Mouse (Mus musculus) cerebellum, adult 18-20 months (tissue): ENCODE measurements around the gene Uaca.

Experiments used
- DNase-seq, 2 experiments: peaks; one replicate each; pipeline ENCODE4 v3.0.0; 2021

The Uaca gene

GRCm38 (mm10) chr9:60794210-60794840, at the start of gene Uaca:
TSS of gene Uaca (plus strand) at chr9:60794542.
- DNase-seq, result peak; percentile 50 to 66

GRCm38 (mm10) chr9:60744971-60745370, 49.4 kb upstream of the Uaca start:
- DNase-seq, result no peak

GRCm38 (mm10) chr9:60746561-60746960, 47.8 kb upstream of the Uaca start:
- no peak for DNase-seq

- no peak for DNase-seq
Measured at GRCm38 (mm10) chr9:60747672-60748071, 46.7 kb upstream of the Uaca start.

GRCm38 (mm10) chr9:60748191-60748590, 46.2 kb upstream of the Uaca start:
- no peak for DNase-seq

- no peak for DNase-seq
Measured at GRCm38 (mm10) chr9:60749105-60749504, 45.2 kb upstream of the Uaca start.

- DNase-seq, result no peak
Measured at GRCm38 (mm10) chr9:60751098-60751497, 43.2 kb upstream of the Uaca start.

- no peak for DNase-seq
Measured at GRCm38 (mm10) chr9:60751971-60752370, 42.4 kb upstream of the Uaca start.

GRCm38 (mm10) chr9:60752636-60753035, 41.7 kb upstream of the Uaca start:
- DNase-seq, result no peak

- DNase-seq, result peak; percentile 57 to 65
Measured at GRCm38 (mm10) chr9:60756258-60756657, 38.1 kb upstream of the Uaca start.

- DNase-seq, result no peak
Measured at GRCm38 (mm10) chr9:60756866-60757740, 37.2 kb upstream of the Uaca start.

- no peak for DNase-seq
Measured at GRCm38 (mm10) chr9:60757817-60758216, 36.5 kb upstream of the Uaca start.

- DNase-seq, result no peak
Measured at GRCm38 (mm10) chr9:60759436-60760007, 34.8 kb upstream of the Uaca start.

- DNase-seq, result no peak
Measured at GRCm38 (mm10) chr9:60765181-60765580, 29.2 kb upstream of the Uaca start.

- no peak for DNase-seq
Measured at GRCm38 (mm10) chr9:60768393-60768792, 25.9 kb upstream of the Uaca start.

- DNase-seq, result no peak
Measured at GRCm38 (mm10) chr9:60769711-60770111, 24.6 kb upstream of the Uaca start.

- DNase-seq, result no peak
Measured at GRCm38 (mm10) chr9:60773713-60774112, 20.6 kb upstream of the Uaca start.

GRCm38 (mm10) chr9:60776899-60777298, 17.4 kb upstream of the Uaca start:
- no peak for DNase-seq

- no peak for DNase-seq
Measured at GRCm38 (mm10) chr9:60782057-60782789, 12.1 kb upstream of the Uaca start.

GRCm38 (mm10) chr9:60785069-60785468, 9.3 kb upstream of the Uaca start:
- no peak for DNase-seq

- DNase-seq, result no peak
Measured at GRCm38 (mm10) chr9:60787517-60788110, 6.7 kb upstream of the Uaca start.

- DNase-seq, result no peak
Measured at GRCm38 (mm10) chr9:60790282-60790681, 4.1 kb upstream of the Uaca start.

GRCm38 (mm10) chr9:60794841-60795351, 554 bp downstream of the Uaca start:
- DNase-seq, result peak; percentile 4 to 20
